Mouse (Mus musculus) limb, embryonic 12.5 days (tissue): ENCODE measurements around the gene Haus2. TPM values are rescaled to one million over a fixed set of nuclear protein-coding genes. Genes with fewer than 3 reads are reported as not detected.
"Not testable (repeated sequence)": the region's sequence is repeated elsewhere in the genome, so short reads cannot be mapped to it uniquely, and the experiment has no call there.

Experiments used
- ATAC-seq: fragments of 200-750 bp; cut with Nextera tagmentation; 2 replicates; pipeline ENCODE4 v1.8.0; 2017; ENCODE audit warnings: low read depth, moderate TSS enrichment; ENCODE audit not compliant: insufficient number of reproducible peaks, insufficient read depth, low FRiP score, low TSS enrichment
- H3K27ac ChIP-seq: fragments of 300-500 bp; sonication (generic); 2 replicates; pipeline ENCODE4 v1.5.1; 2016; ENCODE audit warnings: mild to moderate bottlenecking, moderate library complexity
- H3K27me3 ChIP-seq: fragments of 300-500 bp; sonication (generic); 2 replicates; pipeline ENCODE4 v1.6.1; 2016; ENCODE audit warnings: mild to moderate bottlenecking, moderate library complexity
- H3K36me3 ChIP-seq: fragments of 300-500 bp; sonication (generic); 2 replicates; pipeline ENCODE4 v1.6.1; 2016; ENCODE audit warnings: mild to moderate bottlenecking, moderate library complexity
- H3K4me1 ChIP-seq: fragments of 300-500 bp; sonication (generic); replicated peaks from 2 replicates; pipeline ENCODE4 v1.6.1; 2016
- H3K4me2 ChIP-seq: fragments of 300-500 bp; sonication (generic); 2 replicates; pipeline ENCODE4 v1.6.1; 2016; ENCODE audit warnings: mild to moderate bottlenecking, moderate library complexity
- H3K4me3 ChIP-seq: fragments of 300-500 bp; sonication (generic); replicated peaks from 2 replicates; pipeline ENCODE4 v1.5.1; 2016; ENCODE audit warnings: mild to moderate bottlenecking
- H3K9ac ChIP-seq: fragments of 300-500 bp; sonication (generic); replicated peaks from 2 replicates; pipeline ENCODE4 v1.6.1; 2016; ENCODE audit warnings: mild to moderate bottlenecking, moderate library complexity
- H3K9me3 ChIP-seq: fragments of 300-500 bp; sonication (generic); 2 replicates; pipeline ENCODE4 v1.6.1; 2016; ENCODE audit warnings: mild to moderate bottlenecking, moderate library complexity
- WGBS: fragments of 180-500 bp; shearing (Covaris S2); methylation state at CpG from one replicate; pipeline ENCODE4 v1.1.7; 2016; 5-methylcytosine and 5-hydroxymethylcytosine counted together
- polyA plus RNA-seq: library from polyadenylated mRNA; unstranded; fragments of >200 nt; fragmentation: Nextera tagmentation; extraction: Ambion mirVana; gene quantifications from 2 replicates; pipeline ENCODE4 v1.2.1, GENCODE M21; 2016

The Haus2 gene
- polyA plus RNA-seq, 1 experiment from 2014 or later, result 29.2 TPM

DNA sequence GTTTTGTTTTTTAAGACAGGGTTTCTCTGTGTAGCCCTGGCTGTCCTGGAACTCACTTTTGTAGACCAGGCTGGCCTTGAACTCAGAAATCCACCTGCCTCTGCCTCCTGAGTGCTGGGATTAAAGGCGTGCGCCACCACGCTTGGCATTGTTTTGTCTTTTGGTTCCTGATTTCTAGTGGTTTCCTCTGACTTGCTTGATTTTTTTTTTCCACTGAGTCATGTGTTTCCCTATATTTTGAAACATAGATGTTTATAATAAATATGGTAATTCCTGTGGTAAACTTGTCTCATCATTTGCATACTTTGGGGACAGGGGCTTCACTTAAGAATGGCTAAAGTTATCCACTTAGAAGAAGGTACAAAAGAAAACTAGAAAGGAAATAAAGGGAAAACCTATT, 37.0 kb upstream of the Haus2 start:
- H3K4me3 ChIP-seq, H3K9me3 ChIP-seq, H3K27ac ChIP-seq, H3K4me2 ChIP-seq, H3K9ac ChIP-seq, H3K27me3 ChIP-seq, ATAC-seq: not testable (repeated sequence)
- WGBS, result 97% methylated on average over 3 of the region's 3 CpGs
- Histone ChIP-seq H3K4me1 (peaks cover 33% of the 10 kb centered on the region), H3K36me3 (peaks cover 16% of the 10 kb centered on the region; the same call in 1 of the 2 replicates)

- H3K9ac ChIP-seq, result no peak overlapping the region
- H3K36me3 ChIP-seq, result peaks cover 19% of the 10 kb centered on the region; the same call in 1 of the 2 replicates
These were observed 34.1 kb upstream of the Haus2 start for GRCm38 (mm10) chr2:120575121-120575520.

DNA sequence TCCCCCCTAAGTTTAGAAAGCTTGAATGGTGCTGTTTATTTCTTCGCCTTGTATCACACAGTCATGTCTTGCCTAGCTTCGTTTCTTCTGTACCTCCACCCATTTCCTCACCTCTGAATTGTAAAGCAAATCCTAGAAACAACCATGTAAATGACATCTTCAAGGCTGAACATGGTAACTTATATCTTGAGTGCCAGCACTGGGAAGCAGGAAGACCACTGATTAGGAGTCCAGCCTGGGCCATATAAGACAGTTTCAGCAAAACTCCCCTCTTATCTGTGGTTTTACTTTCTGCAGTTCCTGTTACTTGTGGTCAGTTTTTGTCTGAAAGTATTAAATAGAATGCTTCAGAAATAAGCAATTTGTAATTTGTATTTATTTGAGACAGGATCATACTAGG, 33.2 kb upstream of the Haus2 start:
- whole genome bisulfite sequencing, result 88% methylated on average over 2 of the region's 2 CpGs
- H3K27ac ChIP-seq, result no peak overlapping the region
- H3K9ac ChIP-seq, result no peak overlapping the region
- peaks cover 29% of the 10 kb centered on the region for H3K4me1 ChIP-seq
- no peaks in the 10 kb centered on the region for H3K9me3 ChIP-seq
- peaks cover 18% of the 10 kb centered on the region; the same call in 1 of the 2 replicates for H3K36me3 ChIP-seq
- H3K27me3 ChIP-seq, result no peaks in the 10 kb centered on the region
- no peak overlapping the region for H3K4me2 ChIP-seq
- no peak overlapping the region for H3K4me3 ChIP-seq
- no peak for ATAC-seq

More at GRCm38 (mm10) chr2:120575121-120575520, 34.1 kb upstream of the Haus2 start:
- no peak overlapping the region for H3K4me3 ChIP-seq
- no peak overlapping the region for H3K4me2 ChIP-seq
- H3K4me1 ChIP-seq, result peaks cover 29% of the 10 kb centered on the region
- 44% methylated on average over 3 of the region's 3 CpGs for WGBS
- ATAC-seq, result no peak
- H3K9me3 ChIP-seq, result no peaks in the 10 kb centered on the region
- H3K27me3 ChIP-seq, result no peaks in the 10 kb centered on the region
- peak overlapping the region; percentile 36; the same call in 1 of the 2 replicates for H3K27ac ChIP-seq

DNA sequence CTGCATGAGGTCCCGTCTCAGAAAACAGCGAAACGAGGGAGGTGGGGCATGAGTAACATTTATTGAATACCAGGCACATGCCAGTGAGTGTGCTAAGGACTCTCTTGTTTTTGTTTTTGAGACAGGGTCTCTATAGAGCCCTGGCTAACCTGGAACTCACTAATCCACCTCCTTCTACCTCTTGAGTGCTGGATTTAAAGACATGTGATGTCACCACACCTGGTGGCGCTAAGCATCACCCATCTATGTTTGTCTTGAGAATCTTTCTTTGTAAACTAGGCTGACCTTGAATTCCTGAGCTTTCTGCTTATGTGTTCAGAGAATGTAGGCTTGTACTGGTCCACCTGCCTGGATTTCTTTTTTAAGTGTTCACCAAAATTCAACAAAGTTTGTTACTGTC, 31.4 kb upstream of the Haus2 start:
- Histone ChIP-seq H3K27me3 (no peaks in the 10 kb centered on the region), H3K36me3 (peaks cover 6% of the 10 kb centered on the region; the same call in 1 of the 2 replicates), H3K4me2 (no peak overlapping the region), H3K4me1 (peaks cover 29% of the 10 kb centered on the region), H3K9ac (no peak overlapping the region), H3K9me3 (no peaks in the 10 kb centered on the region), H3K27ac (no peak overlapping the region), H3K4me3 (no peak overlapping the region)
- 77% methylated on average over 4 of the region's 4 CpGs for WGBS
- no peak for ATAC-seq

GRCm38 (mm10) chr2:120578286-120578685, 30.9 kb upstream of the Haus2 start:
- no peak for ATAC-seq
- H3K27ac ChIP-seq, result no peak overlapping the region
- no peaks in the 10 kb centered on the region for H3K27me3 ChIP-seq
- H3K36me3 ChIP-seq, result peaks cover 6% of the 10 kb centered on the region; the same call in 1 of the 2 replicates
- no peaks in the 10 kb centered on the region for H3K9me3 ChIP-seq
- H3K4me1 ChIP-seq, result peaks cover 29% of the 10 kb centered on the region
- 83% methylated on average over 5 of the region's 5 CpGs for WGBS
- H3K4me2 ChIP-seq, result no peak overlapping the region
- no peak overlapping the region for H3K9ac ChIP-seq
- no peak overlapping the region for H3K4me3 ChIP-seq

DNA sequence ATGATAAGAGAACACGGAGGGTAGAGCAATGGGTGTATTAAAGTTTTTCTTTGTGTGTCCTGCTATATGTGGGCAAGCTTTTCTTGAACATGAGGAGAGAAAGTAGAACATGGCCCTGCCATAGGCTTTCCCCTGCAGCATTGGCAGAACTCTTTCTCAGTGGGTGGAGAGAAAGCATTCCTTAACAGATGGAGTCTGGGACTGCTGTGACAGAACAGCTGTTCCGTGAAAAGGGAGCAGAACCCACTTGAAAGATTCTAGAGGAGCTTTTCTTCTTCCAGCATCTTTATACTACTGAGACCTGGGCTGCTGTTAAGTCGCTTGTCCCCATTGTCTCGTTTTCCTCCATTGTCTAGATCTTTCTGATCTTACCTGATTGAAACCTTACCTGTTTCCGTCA, 19.4 kb upstream of the Haus2 start:
- Histone ChIP-seq H3K4me2 (no peak overlapping the region), H3K9ac (no peak overlapping the region), H3K36me3 (peaks cover 79% of the 10 kb centered on the region), H3K4me1 (no peaks in the 10 kb centered on the region), H3K27me3 (no peaks in the 10 kb centered on the region), H3K9me3 (no peaks in the 10 kb centered on the region), H3K4me3 (no peak overlapping the region), H3K27ac (no peak overlapping the region)
- no peak for ATAC-seq
- WGBS, result 83% methylated on average over 5 of the region's 5 CpGs

GRCm38 (mm10) chr2:120592227-120592626, 17.0 kb upstream of the Haus2 start:
- H3K4me1 ChIP-seq, result no peaks in the 10 kb centered on the region
- WGBS, result 97% methylated on average over 1 of the region's 1 CpGs
- peaks cover 79% of the 10 kb centered on the region for H3K36me3 ChIP-seq
- no peak overlapping the region for H3K4me3 ChIP-seq
- no peak overlapping the region for H3K4me2 ChIP-seq
- no peaks in the 10 kb centered on the region for H3K27me3 ChIP-seq
- no peak overlapping the region for H3K27ac ChIP-seq
- H3K9me3 ChIP-seq, result no peaks in the 10 kb centered on the region
- no peak overlapping the region for H3K9ac ChIP-seq
- no peak for ATAC-seq

- ATAC-seq, result no peak
- H3K36me3 ChIP-seq, result peaks cover 85% of the 10 kb centered on the region
- no peaks in the 10 kb centered on the region for H3K4me1 ChIP-seq
- no peak overlapping the region for H3K27ac ChIP-seq
- H3K9me3 ChIP-seq, result no peaks in the 10 kb centered on the region
- H3K9ac ChIP-seq, result no peak overlapping the region
- no peak overlapping the region for H3K4me3 ChIP-seq
- WGBS, result 88% methylated on average over 2 of the region's 2 CpGs
- no peaks in the 10 kb centered on the region for H3K27me3 ChIP-seq
- H3K4me2 ChIP-seq, result no peak overlapping the region
These were observed 11.4 kb upstream of the Haus2 start for GRCm38 (mm10) chr2:120597734-120598133.

DNA sequence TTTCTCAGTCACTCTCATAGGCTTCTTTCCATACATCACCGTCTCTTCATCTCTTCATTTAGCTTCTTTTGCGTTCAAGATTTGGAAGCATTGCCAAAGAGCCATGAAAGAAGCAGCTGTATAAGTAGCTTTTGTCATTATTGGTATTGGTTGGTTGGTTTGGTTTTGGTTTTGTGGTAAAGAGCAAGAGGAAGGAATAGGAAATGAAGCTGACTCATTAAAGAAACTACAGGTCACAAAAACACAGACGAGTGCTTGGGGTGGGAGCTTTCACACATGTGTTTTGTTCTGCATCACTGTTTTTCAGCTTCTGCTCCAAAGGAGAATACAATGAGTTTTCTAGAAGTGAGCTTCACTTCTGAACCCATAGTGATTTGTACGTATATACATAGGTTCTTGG, 9.7 kb upstream of the Haus2 start:
- Histone ChIP-seq H3K36me3 (peaks cover 79% of the 10 kb centered on the region), H3K4me2 (no peak overlapping the region), H3K9ac (no peak overlapping the region), H3K27ac (no peak overlapping the region), H3K4me3 (no peak overlapping the region), H3K27me3 (no peaks in the 10 kb centered on the region), H3K9me3 (no peaks in the 10 kb centered on the region), H3K4me1 (no peaks in the 10 kb centered on the region)
- ATAC-seq, result no peak
- 95% methylated on average over 4 of the region's 4 CpGs for WGBS

GRCm38 (mm10) chr2:120606021-120606690, 3.0 kb upstream of the Haus2 start:
- 91% methylated on average over 6 of the region's 6 CpGs for WGBS

GRCm38 (mm10) chr2:120616279-120617163, 7.3 kb downstream of the Haus2 start:
- ATAC-seq, result no peak
- peaks cover 68% of the 10 kb centered on the region for H3K36me3 ChIP-seq

More at GRCm38 (mm10) chr2:120606021-120606690, 3.0 kb upstream of the Haus2 start:
- H3K9me3 ChIP-seq, result no peaks in the 10 kb centered on the region
- H3K4me3 ChIP-seq, result no peak overlapping the region
- no peak overlapping the region for H3K27ac ChIP-seq
- H3K4me2 ChIP-seq, result no peak overlapping the region
- H3K36me3 ChIP-seq, result peaks cover 32% of the 10 kb centered on the region; the same call in 1 of the 2 replicates
- H3K4me1 ChIP-seq, result peaks cover 14% of the 10 kb centered on the region
- ATAC-seq, result no peak
- H3K9ac ChIP-seq, result no peak overlapping the region
- no peaks in the 10 kb centered on the region for H3K27me3 ChIP-seq

More at GRCm38 (mm10) chr2:120616279-120617163, 7.3 kb downstream of the Haus2 start:
- Histone ChIP-seq H3K27ac (no peak overlapping the region), H3K9me3 (no peaks in the 10 kb centered on the region), H3K4me2 (no peak overlapping the region), H3K4me1 (no peaks in the 10 kb centered on the region), H3K9ac (no peak overlapping the region), H3K27me3 (no peaks in the 10 kb centered on the region), H3K4me3 (no peak overlapping the region)
- WGBS, result 90% methylated on average over 5 of the region's 5 CpGs
